Mouse (Mus musculus) embryonic facial prominence, embryonic 11.5 days (tissue): ENCODE measurements around the gene Pdzd8. TPM values are rescaled to one million over a fixed set of nuclear protein-coding genes. Genes with fewer than 3 reads are reported as not detected.

Source experiments
- ATAC-seq: fragments of 200-750 bp; cut with Nextera tagmentation; replicated peaks from 2 replicates; pipeline ENCODE4 v1.8.0; 2017; ENCODE audit warnings: low read depth; ENCODE audit not compliant: insufficient number of reproducible peaks, low FRiP score, low TSS enrichment
- DNase-seq: peaks from one replicate; pipeline ENCODE4 v3.0.0-alpha.2; 2015; ENCODE audit warnings: low spot score
- H3K27ac ChIP-seq: fragments of 300-500 bp; sonication (generic); replicated peaks from 2 replicates; pipeline ENCODE4 v1.5.1; 2014; ENCODE audit warnings: mild to moderate bottlenecking, low read depth, low read length, control low read depth
- H3K27me3 ChIP-seq: fragments of 300-500 bp; sonication (generic); 2 replicates; pipeline ENCODE4 v1.6.1; 2014; ENCODE audit warnings: mild to moderate bottlenecking, low read length, moderate library complexity, mixed read lengths; ENCODE audit not compliant: control insufficient read depth, insufficient read depth
- H3K36me3 ChIP-seq: fragments of 300-500 bp; sonication (generic); replicated peaks from 2 replicates; pipeline ENCODE4 v1.6.1; 2014; ENCODE audit warnings: low read depth, mild to moderate bottlenecking, low read length, moderate library complexity, mixed read lengths; ENCODE audit not compliant: control insufficient read depth, insufficient read depth
- H3K4me1 ChIP-seq: fragments of 300-500 bp; sonication (generic); 2 replicates; pipeline ENCODE4 v1.6.1; 2014; ENCODE audit warnings: low read length, mixed read lengths; ENCODE audit not compliant: control insufficient read depth, insufficient read depth
- H3K4me2 ChIP-seq: fragments of 300-500 bp; sonication (generic); 2 replicates; pipeline ENCODE4 v1.6.1; 2014; ENCODE audit warnings: low read depth, mild to moderate bottlenecking, control low read depth, low read length, moderate library complexity
- H3K4me3 ChIP-seq: fragments of 300-500 bp; sonication (generic); 2 replicates; pipeline ENCODE4 v1.5.1; 2014; ENCODE audit warnings: low read depth, low read length, control low read depth
- H3K9ac ChIP-seq: fragments of 300-500 bp; sonication (generic); replicated peaks from 2 replicates; pipeline ENCODE4 v1.6.1; 2014; ENCODE audit warnings: mild to moderate bottlenecking, control low read depth, low read length
- H3K9me3 ChIP-seq: fragments of 300-500 bp; sonication (generic); replicated peaks from 2 replicates; pipeline ENCODE4 v1.6.1; 2016; ENCODE audit warnings: mild to moderate bottlenecking, low read length, inconsistent platforms, mixed read lengths; ENCODE audit not compliant: control insufficient read depth
- WGBS: fragments of 180-500 bp; shearing (Covaris S2); extraction: QIAGEN DNeasy Blood & Tissue Kit; methylation state at CpG from one replicate; pipeline ENCODE4 v1.1.7; 2014; 5-methylcytosine and 5-hydroxymethylcytosine counted together
- polyA plus RNA-seq: library from polyadenylated mRNA; unstranded; fragments of >200 nt; fragmentation: Nextera tagmentation; extraction: Ambion mirVana; gene quantifications from 2 replicates; pipeline ENCODE4 v1.2.1, GENCODE M21; 2014

Gene Pdzd8
- polyA plus RNA-seq, result 17.0 and 18.0 TPM in 2 replicates

- Histone ChIP-seq H3K36me3 (no peaks in the 10 kb centered on the region), H3K4me2 (peak within 1 kb of the TSS; percentile 93), H3K9ac (peak within 1 kb of the TSS; percentile 93), H3K9me3 (no peaks in the 10 kb centered on the region), H3K27me3 (no peaks in the 10 kb centered on the region), H3K4me3 (peak within 1 kb of the TSS; percentile 77), H3K4me1 (no peaks in the 10 kb centered on the region), H3K27ac (peak within 1 kb of the TSS; percentile 84)
- ATAC-seq (peak; percentile 93), DNase-seq (peak; percentile 93)
- under 1% methylated on average over 73 of the region's 91 CpGs for WGBS
Observed at GRCm38 (mm10) chr19:59345658-59346283, at the start of gene Pdzd8. Gene Pdzd8, minus strand, starts transcription at chr19:59345780.

GRCm38 (mm10) chr19:59393777-59394441 is 48.3 kb upstream of the Pdzd8 start:
- Histone ChIP-seq H3K36me3 (no peaks in the 10 kb centered on the region), H3K4me1 (no peaks in the 10 kb centered on the region), H3K27ac (no peak overlapping the region), H3K9me3 (no peaks in the 10 kb centered on the region), H3K4me2 (no peak overlapping the region), H3K27me3 (no peaks in the 10 kb centered on the region; the same call in 1 of the 2 replicates), H3K9ac (no peak overlapping the region), H3K4me3 (no peak overlapping the region)
- WGBS, result 16% methylated on average over 8 of the region's 8 CpGs
- no peak for ATAC-seq
- DNase-seq, result no peak

GRCm38 (mm10) chr19:59388847-59389606 is 43.4 kb upstream of the Pdzd8 start:
- H3K9me3 ChIP-seq, result no peaks in the 10 kb centered on the region
- H3K36me3 ChIP-seq, result no peaks in the 10 kb centered on the region
- 12% methylated on average over 15 of the region's 15 CpGs for WGBS
- H3K4me2 ChIP-seq, result peak overlapping the region; percentile 35
- peaks cover 2% of the 10 kb centered on the region; the same call in 1 of the 2 replicates for H3K27me3 ChIP-seq
- H3K4me1 ChIP-seq, result no peaks in the 10 kb centered on the region
- ATAC-seq (no peak; the same call in 1 of the 2 replicates), DNase-seq (peak; percentile 87)
- no peak overlapping the region for H3K4me3 ChIP-seq
- H3K27ac ChIP-seq, result no peak overlapping the region
- H3K9ac ChIP-seq, result no peak overlapping the region

GRCm38 (mm10) chr19:59388399-59388798 is 42.8 kb upstream of the Pdzd8 start:
- no peak; the same call in 1 of the 2 replicates for ATAC-seq
- Histone ChIP-seq H3K27ac (no peak overlapping the region), H3K4me1 (no peaks in the 10 kb centered on the region), H3K4me2 (no peak overlapping the region), H3K9ac (no peak overlapping the region), H3K27me3 (peaks cover 2% of the 10 kb centered on the region; the same call in 1 of the 2 replicates), H3K4me3 (no peak overlapping the region), H3K36me3 (no peaks in the 10 kb centered on the region), H3K9me3 (no peaks in the 10 kb centered on the region)
- DNase-seq, result peak; percentile 33
- WGBS, result 10% methylated on average over 5 of the region's 5 CpGs

GRCm38 (mm10) chr19:59387178-59387577 is 41.6 kb upstream of the Pdzd8 start:
- H3K4me1 ChIP-seq, result no peaks in the 10 kb centered on the region

GRCm38 (mm10) chr19:59384582-59385495 is 39.3 kb upstream of the Pdzd8 start:
- H3K4me3 ChIP-seq, result no peak overlapping the region
- H3K36me3 ChIP-seq, result no peaks in the 10 kb centered on the region
- H3K27me3 ChIP-seq, result peaks cover 2% of the 10 kb centered on the region; the same call in 1 of the 2 replicates
- H3K9me3 ChIP-seq, result no peaks in the 10 kb centered on the region
- no peaks in the 10 kb centered on the region for H3K4me1 ChIP-seq
- H3K27ac ChIP-seq, result no peak overlapping the region
- no peak overlapping the region for H3K4me2 ChIP-seq
- no peak for ATAC-seq
- 91% methylated on average over 7 of the region's 7 CpGs for WGBS
- H3K9ac ChIP-seq, result no peak overlapping the region
- DNase-seq, result no peak

More at GRCm38 (mm10) chr19:59387178-59387577, 41.6 kb upstream of the Pdzd8 start:
- H3K9me3 ChIP-seq, result no peaks in the 10 kb centered on the region
- H3K4me3 ChIP-seq, result no peak overlapping the region
- WGBS, result 72% methylated on average over 1 of the region's 1 CpGs
- no peak overlapping the region for H3K9ac ChIP-seq
- DNase-seq, result peak; percentile 61
- no peak overlapping the region for H3K27ac ChIP-seq
- no peak overlapping the region for H3K4me2 ChIP-seq
- peaks cover 2% of the 10 kb centered on the region; the same call in 1 of the 2 replicates for H3K27me3 ChIP-seq
- H3K36me3 ChIP-seq, result no peaks in the 10 kb centered on the region
- ATAC-seq, result no peak

GRCm38 (mm10) chr19:59382416-59382917 is 36.9 kb upstream of the Pdzd8 start:
- Histone ChIP-seq H3K27ac (no peak overlapping the region), H3K36me3 (no peaks in the 10 kb centered on the region), H3K4me1 (no peaks in the 10 kb centered on the region), H3K4me2 (no peak overlapping the region), H3K9me3 (no peaks in the 10 kb centered on the region), H3K4me3 (no peak overlapping the region), H3K9ac (no peak overlapping the region), H3K27me3 (no peaks in the 10 kb centered on the region)
- no peak for DNase-seq
- ATAC-seq, result no peak
